Mouse (Mus musculus): ENCODE measurements at regions not wholly inside any gene's neighbourhood (a gene's known extent, or its start where the extent isn't known, plus 50 kb on each side); places are given as distances from the start of the nearest gene placed in this dataset.

- Histone ChIP-seq H3K27ac (ENCODE audit: low read length) (no peak overlapping the region), H3K9me3 (ENCODE audit: control insufficient read depth, low read length) (no peaks in the 10 kb centered on the region), H3K9ac (ENCODE audit: low read depth, low read length) (no peak overlapping the region), H3K36me3 (ENCODE audit: control insufficient read depth, insufficient read depth, low read length) (no peaks in the 10 kb centered on the region), H3K4me1 (ENCODE audit: control insufficient read depth, insufficient read depth, low read length) (no peaks in the 10 kb centered on the region), H3K4me3 (ENCODE audit: low read length) (no peak overlapping the region), H3K4me2 (ENCODE audit: low read depth, low read length) (no peak overlapping the region), H3K27me3 (replicated peaks; ENCODE audit: control insufficient read depth, insufficient read depth, low read length) (no peaks in the 10 kb centered on the region)
- ATAC-seq: no peak
- 34% methylated on average over 3 of the region's 3 CpGs for WGBS
Measured at GRCm38 (mm10) chr16:9255351-9255750, 425.5 kb downstream of the 1810013L24Rik start.

- Histone ChIP-seq H3K36me3 (ENCODE audit: control insufficient read depth, insufficient read depth, low read length) (no peaks in the 10 kb centered on the region), H3K27ac (ENCODE audit: low read length) (no peak overlapping the region), H3K9ac (ENCODE audit: low read depth, low read length) (no peak overlapping the region), H3K9me3 (ENCODE audit: control insufficient read depth, low read length) (no peaks in the 10 kb centered on the region), H3K27me3 (replicated peaks; ENCODE audit: control insufficient read depth, insufficient read depth, low read length) (no peaks in the 10 kb centered on the region), H3K4me3 (ENCODE audit: low read length) (no peak overlapping the region), H3K4me2 (ENCODE audit: low read depth, low read length) (no peak overlapping the region), H3K4me1 (ENCODE audit: control insufficient read depth, insufficient read depth, low read length) (no peaks in the 10 kb centered on the region)
- WGBS: 84% methylated on average over 3 of the region's 3 CpGs
- no peak for ATAC-seq
Measured at GRCm38 (mm10) chr16:9260966-9261365, 431.1 kb downstream of the 1810013L24Rik start.

- H3K36me3 ChIP-seq (ENCODE audit: control insufficient read depth, insufficient read depth, low read length): no peaks in the 10 kb centered on the region
- no peaks in the 10 kb centered on the region for H3K4me1 ChIP-seq (ENCODE audit: control insufficient read depth, insufficient read depth, low read length)
- H3K4me2 ChIP-seq (ENCODE audit: low read depth, low read length): no peak overlapping the region
- no peaks in the 10 kb centered on the region for H3K27me3 ChIP-seq (replicated peaks; ENCODE audit: control insufficient read depth, insufficient read depth, low read length)
- no peaks in the 10 kb centered on the region for H3K9me3 ChIP-seq (ENCODE audit: control insufficient read depth, low read length)
- H3K27ac ChIP-seq (ENCODE audit: low read length): no peak overlapping the region
- no peak for ATAC-seq
- no peak overlapping the region for H3K9ac ChIP-seq (ENCODE audit: low read depth, low read length)
- 44% methylated on average over 3 of the region's 3 CpGs for WGBS
- H3K4me3 ChIP-seq (ENCODE audit: low read length): no peak overlapping the region
Measured at GRCm38 (mm10) chr16:9264554-9265145, 434.8 kb downstream of the 1810013L24Rik start.

- H3K9ac ChIP-seq (ENCODE audit: low read depth, low read length): no peak overlapping the region
- no peaks in the 10 kb centered on the region for H3K27me3 ChIP-seq (replicated peaks; ENCODE audit: control insufficient read depth, insufficient read depth, low read length)
- H3K4me2 ChIP-seq (ENCODE audit: low read depth, low read length): no peak overlapping the region
- ATAC-seq: no peak
- H3K36me3 ChIP-seq (ENCODE audit: control insufficient read depth, insufficient read depth, low read length): no peaks in the 10 kb centered on the region
- H3K4me1 ChIP-seq (ENCODE audit: control insufficient read depth, insufficient read depth, low read length): no peaks in the 10 kb centered on the region
- H3K4me3 ChIP-seq (ENCODE audit: low read length): no peak overlapping the region
- H3K27ac ChIP-seq (ENCODE audit: low read length): no peak overlapping the region
- H3K9me3 ChIP-seq (ENCODE audit: control insufficient read depth, low read length): no peaks in the 10 kb centered on the region
Measured at GRCm38 (mm10) chr16:9267204-9267603, 437.3 kb downstream of the 1810013L24Rik start.

DNA sequence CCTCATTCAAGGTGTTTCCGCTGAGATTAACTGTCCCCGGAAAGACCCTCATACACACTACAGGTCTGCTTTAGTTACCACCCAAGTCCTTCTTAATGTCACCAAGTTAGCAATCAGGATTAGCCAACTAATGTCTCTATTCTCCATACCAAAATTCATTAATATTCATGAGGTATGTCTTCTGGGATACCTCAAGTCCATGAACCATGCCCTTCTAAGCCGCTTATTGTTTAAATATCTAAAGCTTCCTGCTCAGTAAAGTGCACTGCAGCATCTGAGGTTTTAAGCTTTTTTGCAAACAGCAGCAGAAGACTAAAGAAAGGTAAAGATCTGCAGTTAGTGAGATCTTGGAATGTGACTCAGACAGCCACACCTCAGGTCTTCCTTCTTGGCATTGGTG is 440.2 kb downstream of the 1810013L24Rik start:
- H3K9ac ChIP-seq (ENCODE audit: low read depth, low read length): no peak overlapping the region
- no peaks in the 10 kb centered on the region for H3K27me3 ChIP-seq (replicated peaks; ENCODE audit: control insufficient read depth, insufficient read depth, low read length)
- no peaks in the 10 kb centered on the region for H3K9me3 ChIP-seq (ENCODE audit: control insufficient read depth, low read length)
- 78% methylated on average over 3 of the region's 3 CpGs for WGBS
- H3K4me2 ChIP-seq (ENCODE audit: low read depth, low read length): no peak overlapping the region
- H3K4me3 ChIP-seq (ENCODE audit: low read length): no peak overlapping the region
- H3K4me1 ChIP-seq (ENCODE audit: control insufficient read depth, insufficient read depth, low read length): no peaks in the 10 kb centered on the region
- no peak for ATAC-seq
- no peaks in the 10 kb centered on the region for H3K36me3 ChIP-seq (ENCODE audit: control insufficient read depth, insufficient read depth, low read length)
- H3K27ac ChIP-seq (ENCODE audit: low read length): no peak overlapping the region

- Histone ChIP-seq H3K4me3 (ENCODE audit: low read length) (no peak overlapping the region), H3K36me3 (ENCODE audit: control insufficient read depth, insufficient read depth, low read length) (no peaks in the 10 kb centered on the region), H3K4me1 (ENCODE audit: control insufficient read depth, insufficient read depth, low read length) (no peaks in the 10 kb centered on the region), H3K4me2 (ENCODE audit: low read depth, low read length) (no peak overlapping the region), H3K27me3 (replicated peaks; ENCODE audit: control insufficient read depth, insufficient read depth, low read length) (no peaks in the 10 kb centered on the region), H3K27ac (ENCODE audit: low read length) (no peak overlapping the region), H3K9me3 (ENCODE audit: control insufficient read depth, low read length) (no peaks in the 10 kb centered on the region), H3K9ac (ENCODE audit: low read depth, low read length) (no peak overlapping the region)
- 53% methylated on average over 1 of the region's 1 CpGs for WGBS
- no peak for ATAC-seq
Measured at GRCm38 (mm10) chr16:9270671-9271070, 440.8 kb downstream of the 1810013L24Rik start.

- Histone ChIP-seq H3K4me2 (ENCODE audit: low read depth, low read length) (no peak overlapping the region), H3K9me3 (ENCODE audit: control insufficient read depth, low read length) (no peaks in the 10 kb centered on the region), H3K27me3 (replicated peaks; ENCODE audit: control insufficient read depth, insufficient read depth, low read length) (no peaks in the 10 kb centered on the region), H3K36me3 (ENCODE audit: control insufficient read depth, insufficient read depth, low read length) (no peaks in the 10 kb centered on the region), H3K9ac (ENCODE audit: low read depth, low read length) (no peak overlapping the region), H3K4me3 (ENCODE audit: low read length) (no peak overlapping the region), H3K27ac (ENCODE audit: low read length) (no peak overlapping the region), H3K4me1 (ENCODE audit: control insufficient read depth, insufficient read depth, low read length) (no peaks in the 10 kb centered on the region)
- 63% methylated on average over 6 of the region's 6 CpGs for WGBS
- no peak for ATAC-seq
Measured at GRCm38 (mm10) chr16:9273751-9274300, 443.9 kb downstream of the 1810013L24Rik start.

- Histone ChIP-seq H3K9me3 (ENCODE audit: control insufficient read depth, low read length) (no peaks in the 10 kb centered on the region), H3K4me3 (ENCODE audit: low read length) (no peak overlapping the region), H3K27ac (ENCODE audit: low read length) (no peak overlapping the region), H3K36me3 (ENCODE audit: control insufficient read depth, insufficient read depth, low read length) (no peaks in the 10 kb centered on the region), H3K4me2 (ENCODE audit: low read depth, low read length) (no peak overlapping the region), H3K27me3 (replicated peaks; ENCODE audit: control insufficient read depth, insufficient read depth, low read length) (no peaks in the 10 kb centered on the region), H3K4me1 (ENCODE audit: control insufficient read depth, insufficient read depth, low read length) (no peaks in the 10 kb centered on the region), H3K9ac (ENCODE audit: low read depth, low read length) (no peak overlapping the region)
- 51% methylated on average over 7 of the region's 7 CpGs for WGBS
- no peak for ATAC-seq
Measured at GRCm38 (mm10) chr16:9274583-9275100, 444.7 kb downstream of the 1810013L24Rik start.

- WGBS: 78% methylated on average over 4 of the region's 4 CpGs
- Histone ChIP-seq H3K4me1 (ENCODE audit: control insufficient read depth, insufficient read depth, low read length) (no peaks in the 10 kb centered on the region), H3K27ac (ENCODE audit: low read length) (no peak overlapping the region), H3K4me3 (ENCODE audit: low read length) (no peak overlapping the region), H3K4me2 (ENCODE audit: low read depth, low read length) (no peak overlapping the region), H3K9ac (ENCODE audit: low read depth, low read length) (no peak overlapping the region), H3K27me3 (replicated peaks; ENCODE audit: control insufficient read depth, insufficient read depth, low read length) (no peaks in the 10 kb centered on the region), H3K9me3 (ENCODE audit: control insufficient read depth, low read length) (no peaks in the 10 kb centered on the region), H3K36me3 (ENCODE audit: control insufficient read depth, insufficient read depth, low read length) (no peaks in the 10 kb centered on the region)
- ATAC-seq: no peak
Measured at GRCm38 (mm10) chr16:9275426-9275825, 445.5 kb downstream of the 1810013L24Rik start.

- Histone ChIP-seq H3K4me2 (ENCODE audit: low read depth, low read length) (no peak overlapping the region), H3K27me3 (replicated peaks; ENCODE audit: control insufficient read depth, insufficient read depth, low read length) (no peaks in the 10 kb centered on the region), H3K4me1 (ENCODE audit: control insufficient read depth, insufficient read depth, low read length) (no peaks in the 10 kb centered on the region), H3K9me3 (ENCODE audit: control insufficient read depth, low read length) (no peaks in the 10 kb centered on the region), H3K4me3 (ENCODE audit: low read length) (no peak overlapping the region), H3K27ac (ENCODE audit: low read length) (no peak overlapping the region), H3K9ac (ENCODE audit: low read depth, low read length) (no peak overlapping the region), H3K36me3 (ENCODE audit: control insufficient read depth, insufficient read depth, low read length) (no peaks in the 10 kb centered on the region)
- ATAC-seq: no peak
- WGBS: 76% methylated on average over 1 of the region's 1 CpGs
Measured at GRCm38 (mm10) chr16:9277064-9277463, 447.2 kb downstream of the 1810013L24Rik start.
